Mouse (Mus musculus) forebrain, embryonic 14.5 days (tissue): ENCODE measurements around the gene Olfr816. TPM values are rescaled to one million over a fixed set of nuclear protein-coding genes. Genes with fewer than 3 reads are reported as not detected.
"Not testable (repeated sequence)": the region's sequence is repeated elsewhere in the genome, so short reads cannot be mapped to it uniquely, and the experiment has no call there.

Source experiments
- ATAC-seq: fragments of 200-750 bp; cut with Nextera tagmentation; 2 replicates; pipeline ENCODE4 v1.8.0; 2017; ENCODE audit warnings: mild to moderate bottlenecking, moderate library complexity
- DNase-seq: peaks from one replicate; pipeline ENCODE4 v3.0.0-alpha.2; 2015; ENCODE audit warnings: low spot score
- H3K27ac ChIP-seq: fragments of 300-500 bp; sonication (generic); 2 replicates; pipeline ENCODE4 v1.5.1; 2014; ENCODE audit warnings: low read depth, mild to moderate bottlenecking, control low read depth, low read length, moderate library complexity
- H3K27me3 ChIP-seq: fragments of 300-500 bp; sonication (generic); replicated peaks from 2 replicates; pipeline ENCODE4 v1.6.1; 2014; ENCODE audit warnings: low read length, control low read depth, mixed read lengths; ENCODE audit not compliant: control insufficient read depth, insufficient read depth
- H3K36me3 ChIP-seq: fragments of 300-500 bp; sonication (generic); 2 replicates; pipeline ENCODE4 v1.6.1; 2014; ENCODE audit warnings: low read length, control low read depth; ENCODE audit not compliant: control insufficient read depth, insufficient read depth
- H3K4me1 ChIP-seq: fragments of 300-500 bp; sonication (generic); 2 replicates; pipeline ENCODE4 v1.6.1; 2014; ENCODE audit warnings: antibody characterized with exemption, low read length, control low read depth; ENCODE audit not compliant: control insufficient read depth, insufficient read depth
- H3K4me2 ChIP-seq: fragments of 300-500 bp; sonication (generic); 2 replicates; pipeline ENCODE4 v1.6.1; 2014; ENCODE audit warnings: mild to moderate bottlenecking, control low read depth, low read length
- H3K4me3 ChIP-seq: fragments of 300-500 bp; sonication (generic); 2 replicates; pipeline ENCODE4 v1.5.1; 2014; ENCODE audit warnings: low read depth, low read length, control low read depth
- H3K9ac ChIP-seq: fragments of 300-500 bp; sonication (generic); 2 replicates; pipeline ENCODE4 v1.6.1; 2014; ENCODE audit warnings: mild to moderate bottlenecking, low read length, control low read depth, moderate library complexity
- H3K9me3 ChIP-seq: fragments of 300-500 bp; sonication (generic); replicated peaks from 2 replicates; pipeline ENCODE4 v1.6.1; 2016; ENCODE audit warnings: low read length, control low read depth, mixed read lengths; ENCODE audit not compliant: control insufficient read depth
- WGBS: fragments of 180-500 bp; shearing (Covaris S2); extraction: QIAGEN DNeasy Blood & Tissue Kit; methylation state at CpG from one replicate; pipeline ENCODE4 v1.1.7; 2014; 5-methylcytosine and 5-hydroxymethylcytosine counted together
- polyA plus RNA-seq: library from polyadenylated mRNA; unstranded; fragments of >200 nt; fragmentation: Nextera tagmentation; extraction: Ambion mirVana; gene quantifications from 2 replicates; pipeline ENCODE4 v1.2.1, GENCODE M21; 2014

Gene Olfr816
- not detected in 2 replicates for polyA plus RNA-seq

DNA sequence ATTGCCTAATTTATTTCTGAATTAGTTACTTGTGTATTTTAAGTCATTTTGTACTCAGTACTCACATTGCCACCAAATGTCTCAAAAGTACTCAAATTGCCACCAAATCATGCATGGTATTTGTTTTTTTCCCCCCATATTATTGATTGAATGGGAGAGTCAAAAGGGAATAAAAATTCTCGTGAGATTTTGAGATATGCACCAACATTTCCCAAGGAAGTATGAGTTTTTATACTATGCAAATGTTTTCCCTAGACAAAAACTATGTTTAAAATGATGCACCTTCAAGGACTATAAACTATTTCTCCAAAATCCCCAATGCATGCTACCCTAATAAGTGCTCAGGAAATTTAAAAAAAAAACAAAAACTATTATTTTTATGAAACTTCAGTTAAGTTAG, at the start of gene Olfr816:
Gene Olfr816, minus strand, starts transcription at position 101 of the 400 bp plus-strand sequence.
- H3K4me2 ChIP-seq: no peak within 1 kb of the TSS
- H3K27ac ChIP-seq: no peak within 1 kb of the TSS
- no peak within 1 kb of the TSS for H3K4me3 ChIP-seq
- ATAC-seq (no peak), DNase-seq (no peak)
- 76% methylated on average over 1 of the region's 1 CpGs for WGBS
- H3K9ac ChIP-seq: no peak within 1 kb of the TSS
- no peaks in the 10 kb centered on the region for H3K36me3 ChIP-seq
- H3K27me3 ChIP-seq: no peaks in the 10 kb centered on the region
- no peaks in the 10 kb centered on the region for H3K9me3 ChIP-seq
- no peaks in the 10 kb centered on the region for H3K4me1 ChIP-seq

DNA sequence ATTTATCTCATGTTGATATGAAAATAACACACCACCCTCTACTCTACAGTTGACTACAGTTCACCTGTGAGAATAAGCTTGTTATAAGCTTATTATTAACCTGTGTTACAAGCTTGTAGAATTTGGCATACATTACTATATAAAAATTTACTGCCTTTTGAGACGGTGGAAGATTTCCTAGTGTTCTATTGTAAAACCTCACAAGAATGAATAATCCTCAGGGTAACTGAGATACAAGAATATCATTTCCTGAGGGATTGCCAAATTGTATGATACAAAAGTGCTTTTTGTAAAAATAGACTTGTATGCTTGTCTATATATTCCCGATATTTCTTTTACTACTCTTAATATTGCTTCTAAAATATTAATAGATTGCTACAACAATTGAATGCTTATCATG, 33.6 kb upstream of the Olfr816 start, which contains the start of gene Olfr818:
Gene Olfr818, minus strand, starts transcription at position 101 of the 400 bp plus-strand sequence.
- ATAC-seq: no peak
- H3K4me3 ChIP-seq: no peak within 1 kb of the TSS
- 93% methylated on average over 2 of the region's 2 CpGs for WGBS
- H3K9ac ChIP-seq: no peak within 1 kb of the TSS
- H3K27ac ChIP-seq: no peak within 1 kb of the TSS
- no peak within 1 kb of the TSS for H3K4me2 ChIP-seq
- H3K36me3 ChIP-seq: no peaks in the 10 kb centered on the region
- no peak for DNase-seq
- no peaks in the 10 kb centered on the region for H3K9me3 ChIP-seq
- H3K27me3 ChIP-seq: no peaks in the 10 kb centered on the region
- H3K4me1 ChIP-seq: no peaks in the 10 kb centered on the region

DNA sequence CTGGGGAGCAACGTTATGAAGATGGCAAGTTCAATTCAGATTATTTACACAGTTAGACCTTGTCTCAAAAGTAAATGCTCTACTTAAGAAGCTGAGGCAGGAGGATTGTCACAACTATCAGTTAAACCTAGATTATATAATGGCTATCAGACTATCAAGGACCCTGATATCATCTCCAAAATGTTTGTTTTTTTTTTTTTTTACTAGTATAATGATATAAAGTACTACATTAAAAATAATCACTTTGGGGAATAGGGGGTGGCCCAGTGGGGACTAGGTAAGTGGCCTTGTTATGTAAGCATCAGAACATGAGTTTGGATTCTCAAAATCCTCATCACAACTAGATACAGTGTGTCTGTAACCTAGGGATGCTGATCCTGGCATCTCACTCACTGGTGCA, 9.6 kb downstream of the Olfr816 start, which contains the start of gene Olfr815:
Gene Olfr815, minus strand, starts transcription at position 101 of the 400 bp plus-strand sequence.
- not testable (repeated sequence) for DNase-seq, H3K4me1 ChIP-seq, H3K9me3 ChIP-seq, H3K27me3 ChIP-seq, H3K4me3 ChIP-seq, H3K36me3 ChIP-seq, H3K9ac ChIP-seq, ATAC-seq, H3K27ac ChIP-seq, H3K4me2 ChIP-seq
- no CpG with 5 or more reads among the region's 1 CpGs for WGBS

DNA sequence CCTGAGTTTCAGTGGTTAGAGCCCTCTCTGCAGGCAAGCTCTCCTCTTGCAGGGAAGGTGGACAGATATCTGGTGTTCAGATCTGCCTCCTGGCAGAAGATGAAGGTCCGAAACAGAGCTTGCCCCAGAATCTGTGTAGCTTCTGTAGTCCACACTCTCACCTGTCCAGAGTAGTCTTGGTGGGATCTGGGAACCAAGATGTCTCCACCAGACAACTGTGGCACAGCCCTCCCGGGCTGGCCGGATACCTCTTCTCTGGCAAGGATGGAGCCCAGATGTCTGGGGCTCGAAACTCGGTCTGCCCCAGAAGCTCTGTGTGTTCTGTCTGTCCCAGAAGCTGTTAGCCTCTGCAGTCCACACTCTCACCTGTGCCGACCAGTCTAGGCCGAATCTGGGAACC, 29.5 kb downstream of the Olfr816 start:
- Histone ChIP-seq H3K4me1 (no peaks in the 10 kb centered on the region), H3K27me3 (no peaks in the 10 kb centered on the region), H3K4me3 (no peak overlapping the region), H3K9me3 (no peaks in the 10 kb centered on the region), H3K27ac (no peak overlapping the region), H3K36me3 (no peaks in the 10 kb centered on the region), H3K9ac (no peak overlapping the region), H3K4me2 (no peak overlapping the region)
- WGBS: 93% methylated on average over 7 of the region's 7 CpGs
- ATAC-seq (no peak), DNase-seq (no peak)

DNA sequence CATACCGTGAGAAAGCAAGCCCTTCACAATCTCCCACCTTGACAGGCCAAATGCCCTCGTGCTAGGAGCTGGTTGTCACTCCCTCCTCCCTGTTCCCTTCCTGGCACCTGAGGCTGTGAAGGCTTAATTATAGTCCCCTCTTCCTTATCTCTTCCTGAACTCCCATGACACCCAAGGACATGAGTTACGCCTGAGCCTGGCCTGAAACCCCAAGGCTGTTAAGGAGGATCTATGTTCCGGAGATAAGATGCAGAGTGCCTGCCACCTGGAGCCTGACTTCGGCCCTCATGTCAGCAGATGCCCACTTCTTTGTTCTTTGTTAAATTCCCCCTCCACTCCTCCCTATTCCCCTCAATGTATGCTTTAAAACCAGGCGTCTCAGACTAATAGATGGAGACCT, 29.9 kb downstream of the Olfr816 start:
- not testable (repeated sequence) for H3K36me3 ChIP-seq, H3K4me1 ChIP-seq, H3K9ac ChIP-seq, DNase-seq, H3K27me3 ChIP-seq, H3K9me3 ChIP-seq, ATAC-seq, H3K4me2 ChIP-seq, H3K27ac ChIP-seq, H3K4me3 ChIP-seq
- 87% methylated on average over 6 of the region's 6 CpGs for WGBS

DNA sequence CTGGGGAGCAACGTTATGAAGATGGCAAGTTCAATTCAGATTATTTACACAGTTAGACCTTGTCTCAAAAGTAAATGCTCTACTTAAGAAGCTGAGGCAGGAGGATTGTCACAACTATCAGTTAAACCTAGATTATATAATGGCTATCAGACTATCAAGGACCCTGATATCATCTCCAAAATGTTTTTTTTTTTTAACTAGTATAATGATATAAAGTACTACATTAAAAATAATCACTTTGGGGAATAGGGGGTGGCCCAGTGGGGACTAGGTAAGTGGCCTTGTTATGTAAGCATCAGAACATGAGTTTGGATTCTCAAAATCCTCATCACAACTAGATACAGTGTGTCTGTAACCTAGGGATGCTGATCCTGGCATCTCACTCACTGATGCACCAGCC, 35.6 kb downstream of the Olfr816 start, which contains the start of gene Olfr814:
Gene Olfr814, minus strand, starts transcription at position 101 of the 400 bp plus-strand sequence.
- not testable (repeated sequence) for H3K27ac ChIP-seq, H3K9ac ChIP-seq, H3K4me1 ChIP-seq, H3K4me3 ChIP-seq, H3K27me3 ChIP-seq, H3K4me2 ChIP-seq, H3K36me3 ChIP-seq, H3K9me3 ChIP-seq, DNase-seq, ATAC-seq
- no CpG with 5 or more reads among the region's 1 CpGs for WGBS

Other genes starting within 250 kb of the Olfr816 start
- not detected in 2 replicates for gene Olfr801, start 241.7 kb downstream of the Olfr816 start, polyA plus RNA-seq
- gene Olfr802, start 227.4 kb downstream of the Olfr816 start, polyA plus RNA-seq: not detected in 2 replicates
- gene Olfr803, start 221.3 kb downstream of the Olfr816 start, polyA plus RNA-seq: not detected in 2 replicates
- not detected in 2 replicates for gene Olfr804, start 212.4 kb downstream of the Olfr816 start, polyA plus RNA-seq
- gene Olfr805, start 186.2 kb downstream of the Olfr816 start, polyA plus RNA-seq: not detected in 2 replicates
- not detected in 2 replicates for gene Olfr806, start 173.7 kb downstream of the Olfr816 start, polyA plus RNA-seq
- not detected in 2 replicates for gene Olfr807, start 157.8 kb downstream of the Olfr816 start, polyA plus RNA-seq
- gene Olfr808, start 150.1 kb downstream of the Olfr816 start, polyA plus RNA-seq: not detected in 2 replicates
- not detected in 2 replicates for gene Olfr809, start 141.0 kb downstream of the Olfr816 start, polyA plus RNA-seq
- gene Olfr810, start 120.7 kb downstream of the Olfr816 start, polyA plus RNA-seq: not detected in 2 replicates
- not detected in 2 replicates for gene Olfr811, start 111.2 kb downstream of the Olfr816 start, polyA plus RNA-seq
- not detected in 2 replicates for gene Olfr812, start 69.5 kb downstream of the Olfr816 start, polyA plus RNA-seq
- not detected in 2 replicates for gene Olfr813, start 60.2 kb downstream of the Olfr816 start, polyA plus RNA-seq
- gene Olfr814, start 35.7 kb downstream of the Olfr816 start, polyA plus RNA-seq: not detected in 2 replicates
- gene Olfr815, start 9.7 kb downstream of the Olfr816 start, polyA plus RNA-seq: not detected in 2 replicates
- not detected in 2 replicates for gene Olfr818, start 33.5 kb upstream of the Olfr816 start, polyA plus RNA-seq
- not detected in 2 replicates for gene Olfr819, start 51.7 kb upstream of the Olfr816 start, polyA plus RNA-seq
- gene Olfr247, start 60.5 kb upstream of the Olfr816 start, polyA plus RNA-seq: not detected in 2 replicates
- not detected in 2 replicates for gene Gm10310, start 69.5 kb upstream of the Olfr816 start, polyA plus RNA-seq
- gene Olfr820, start 97.0 kb upstream of the Olfr816 start, polyA plus RNA-seq: not detected in 2 replicates
- gene Olfr821, start 114.8 kb upstream of the Olfr816 start, polyA plus RNA-seq: not detected in 2 replicates
- not detected in 2 replicates for gene Olfr822, start 155.6 kb upstream of the Olfr816 start, polyA plus RNA-seq
- gene Olfr823, start 199.8 kb upstream of the Olfr816 start, polyA plus RNA-seq: not detected in 2 replicates
- not detected in 2 replicates for gene Olfr824, start 214.4 kb upstream of the Olfr816 start, polyA plus RNA-seq